Mouse (Mus musculus) G1E (cell line): Measurements from ENCODE around the gene Abcc2.

ENCODE experiments used
- CTCF ChIP-seq: IDR thresholded peaks from 2 replicates; pipeline ENCODE4 v1.5.1; 2012; ENCODE audit warnings: low read depth, low read length, inconsistent platforms, mixed read lengths
- GATA1 ChIP-seq: IDR thresholded peaks from 2 replicates; pipeline ENCODE4 v1.6.1; 2012; ENCODE audit warnings: borderline replicate concordance, low read length, inconsistent platforms, mixed read lengths
- GATA2 ChIP-seq: IDR thresholded peaks from 2 replicates; pipeline ENCODE4 v1.6.1; 2012; ENCODE audit warnings: low read depth, low read length, inconsistent platforms, borderline replicate concordance
- POLR2AphosphoS5 ChIP-seq: IDR thresholded peaks from 2 replicates; pipeline ENCODE4 v1.6.1; 2012; ENCODE audit warnings: low read depth, low read length, inconsistent platforms; ENCODE audit not compliant: insufficient replicate concordance
- TAL1 ChIP-seq: conservative IDR thresholded peaks from 2 replicates; pipeline ENCODE4 v1.6.1; 2012; ENCODE audit warnings: low read depth, low read length, inconsistent platforms, mixed read lengths

- TF ChIP-seq CTCF (no peak), GATA1 (no peak), POLR2AphosphoS5 (no peak), GATA2 (no peak), TAL1 (no peak)
These were observed 68.0 kb downstream of the Abcc2 start for GRCm38 (mm10) chr19:43850026-43850425.
